Mouse (Mus musculus) thymus, adult 2 months (tissue): ENCODE measurements around the gene Tecta. TPM values are rescaled to one million over a fixed set of nuclear protein-coding genes. Genes with fewer than 3 reads are reported as not detected.

Source experiments
- DNase-seq: peaks from one replicate; pipeline ENCODE4 v3.0.0; 2021
- H3K27ac ChIP-seq: fragments of 200-500 bp; 2 replicates; pipeline ENCODE4 v1.5.1; 2012; ENCODE audit warnings: low read length, control low read depth; ENCODE audit not compliant: control insufficient read depth, insufficient read depth
- H3K27me3 ChIP-seq: fragments of 200-500 bp; 2 replicates; pipeline ENCODE4 v1.6.1; 2012; ENCODE audit warnings: mild to moderate bottlenecking, low read length, moderate library complexity, mixed read lengths; ENCODE audit not compliant: control insufficient read depth, insufficient read depth
- H3K36me3 ChIP-seq: fragments of 200-500 bp; 2 replicates; pipeline ENCODE4 v1.6.1; 2012; ENCODE audit warnings: mild to moderate bottlenecking, low read length, moderate library complexity; ENCODE audit not compliant: control insufficient read depth, insufficient read depth
- H3K4me1 ChIP-seq: fragments of 200-500 bp; replicated peaks from 2 replicates; pipeline ENCODE4 v1.6.1; 2012; ENCODE audit warnings: low read length; ENCODE audit not compliant: control insufficient read depth, insufficient read depth
- H3K4me3 ChIP-seq: fragments of 200-500 bp; 2 replicates; pipeline ENCODE4 v1.5.1; 2012; ENCODE audit warnings: mild to moderate bottlenecking, low read length, control low read depth, moderate library complexity; ENCODE audit not compliant: control insufficient read depth, insufficient read depth
- CTCF ChIP-seq: fragments of 200-500 bp; IDR thresholded peaks from 2 replicates; pipeline ENCODE4 v1.5.1; 2012; ENCODE audit warnings: mild to moderate bottlenecking, control low read depth, low read length, moderate library complexity, borderline replicate concordance; ENCODE audit not compliant: control insufficient read depth, poor library complexity, insufficient read depth; ENCODE audit errors: extremely low read depth
- POLR2A ChIP-seq: fragments of 200-500 bp; IDR thresholded peaks from 2 replicates; pipeline ENCODE4 v1.6.1; 2012; ENCODE audit warnings: mild to moderate bottlenecking, low read length, control low read depth, moderate library complexity; ENCODE audit not compliant: control insufficient read depth, poor library complexity, insufficient read depth; ENCODE audit errors: extremely low read depth
- WGBS: fragments of 180-500 bp; shearing (Covaris S2); methylation state at CpG from one replicate; pipeline ENCODE4 v1.1.7; 2018; 5-methylcytosine and 5-hydroxymethylcytosine counted together
- polyA plus RNA-seq: library from polyadenylated mRNA; depleted of rRNA; stranded (reverse); fragments of >200 nt; gene quantifications from 2 replicates; pipeline ENCODE4 v1.2.3, GENCODE M21; 2012; rRNA removed

Gene Tecta
- 0.24 and 0.35 TPM in 2 replicates for polyA plus RNA-seq

DNA sequence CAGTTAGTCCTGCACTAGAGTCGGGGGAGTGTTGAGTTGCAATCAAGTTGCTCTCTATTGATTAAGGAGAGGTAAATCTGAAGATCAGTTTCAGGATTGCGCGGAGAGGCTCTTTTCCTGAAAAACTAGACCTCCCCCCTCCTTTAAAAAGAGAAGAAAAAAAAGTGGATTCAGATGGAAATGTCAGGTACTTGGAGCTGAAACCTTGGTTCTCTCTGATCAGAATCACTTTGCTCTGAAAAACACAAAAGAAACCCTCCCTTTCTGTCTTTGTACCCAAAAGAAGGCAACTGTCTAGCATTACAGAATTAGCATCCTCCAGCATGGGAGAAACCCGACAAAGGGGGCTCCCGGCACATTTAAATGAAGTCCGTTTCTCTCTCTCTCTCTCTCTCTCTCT lies at the start of gene Tecta:
Gene Tecta, minus strand, starts transcription at position 101 of the 400 bp plus-strand sequence.
- H3K36me3 ChIP-seq, result no peaks in the 10 kb centered on the region
- TF ChIP-seq CTCF (no peak), POLR2A (no peak)

DNA sequence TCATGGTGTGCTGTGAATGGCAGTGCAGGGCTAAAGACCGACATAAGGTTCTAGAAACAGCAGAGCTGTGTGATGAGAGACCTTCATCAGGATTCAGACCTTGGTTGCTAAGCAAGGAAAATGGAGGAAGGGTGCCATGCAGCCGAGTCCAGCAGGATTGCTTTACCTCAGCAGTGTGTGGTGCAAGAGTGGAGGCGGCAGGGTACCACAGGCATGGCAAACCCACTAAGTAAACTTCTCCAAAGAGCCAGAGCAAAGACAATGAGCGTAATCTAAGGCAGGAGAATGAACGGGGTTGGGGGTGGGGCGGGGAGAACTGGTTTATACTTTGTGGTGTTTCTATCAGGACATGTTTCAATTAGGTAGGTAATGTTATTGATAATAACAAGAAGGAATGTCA lies 49.3 kb upstream of the Tecta start:
- no peak for DNase-seq
- H3K27ac ChIP-seq, result no peak overlapping the region
- TF ChIP-seq POLR2A, result no peak
- no peak for TF ChIP-seq CTCF
- 96% methylated on average over 6 of the region's 6 CpGs for WGBS
- peaks cover 6% of the 10 kb centered on the region; the same call in 1 of the 2 replicates for H3K4me1 ChIP-seq
- H3K27me3 ChIP-seq, result no peaks in the 10 kb centered on the region
- H3K4me3 ChIP-seq, result no peak overlapping the region
- peaks cover 41% of the 10 kb centered on the region for H3K36me3 ChIP-seq

More for the DNA sequence above, at the start of gene Tecta:
- Histone ChIP-seq H3K27me3 (no peaks in the 10 kb centered on the region), H3K4me1 (no peaks in the 10 kb centered on the region), H3K4me3 (no peak within 1 kb of the TSS), H3K27ac (no peak within 1 kb of the TSS)
- DNase-seq, result no peak
- 88% methylated on average over 6 of the region's 6 CpGs for WGBS

DNA sequence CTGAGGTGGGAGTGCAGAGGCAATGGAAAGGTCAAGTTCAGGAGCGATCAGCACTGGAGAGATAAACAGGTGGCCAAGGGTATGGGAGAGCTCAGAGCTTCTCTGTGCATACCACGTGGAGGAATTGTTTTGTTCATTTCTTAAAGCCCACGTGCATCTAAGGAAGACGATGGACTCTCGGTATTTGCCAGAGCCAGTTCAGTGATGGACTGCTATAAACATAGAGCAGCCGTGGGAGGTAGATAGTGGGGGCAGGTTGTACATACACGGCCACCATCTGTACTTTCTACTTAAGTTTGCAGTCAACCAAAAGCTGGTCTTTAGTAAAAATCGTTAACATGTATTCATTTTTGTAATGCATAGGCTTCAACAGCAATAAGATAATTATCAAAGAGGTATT lies 42.4 kb upstream of the Tecta start:
- Histone ChIP-seq H3K4me1 (peaks cover 4% of the 10 kb centered on the region; the same call in 1 of the 2 replicates), H3K4me3 (no peak overlapping the region), H3K27me3 (no peaks in the 10 kb centered on the region), H3K36me3 (peaks cover 70% of the 10 kb centered on the region), H3K27ac (no peak overlapping the region)
- 97% methylated on average over 8 of the region's 8 CpGs for WGBS
- DNase-seq, result no peak
- no peak for TF ChIP-seq POLR2A
- no peak for TF ChIP-seq CTCF

DNA sequence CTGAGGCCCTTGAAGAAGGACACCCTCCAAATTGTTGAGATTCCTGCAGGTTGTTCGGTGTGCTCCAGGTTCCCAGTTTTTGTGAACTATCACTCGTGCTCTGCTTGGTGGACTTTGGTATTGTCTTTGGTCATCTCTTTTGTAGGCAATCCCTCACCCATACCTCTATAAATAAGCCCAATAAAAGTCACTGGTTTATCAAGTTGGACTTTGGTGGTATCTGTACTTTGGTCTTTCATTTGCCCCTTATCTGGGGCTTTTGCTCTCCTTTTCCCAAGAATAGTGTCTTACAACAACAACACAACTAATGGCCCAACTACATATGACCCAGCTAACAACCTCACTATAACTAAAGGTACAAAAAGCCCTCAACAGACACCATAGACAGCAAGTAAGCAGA lies 41.5 kb upstream of the Tecta start:
- no peak overlapping the region for H3K4me3 ChIP-seq
- TF ChIP-seq CTCF, result no peak
- TF ChIP-seq POLR2A, result no peak
- DNase-seq, result no peak
- H3K36me3 ChIP-seq, result peaks cover 79% of the 10 kb centered on the region
- H3K27ac ChIP-seq, result no peak overlapping the region
- H3K4me1 ChIP-seq, result no peaks in the 10 kb centered on the region
- WGBS, result 95% methylated on average over 2 of the region's 2 CpGs
- H3K27me3 ChIP-seq, result no peaks in the 10 kb centered on the region

DNA sequence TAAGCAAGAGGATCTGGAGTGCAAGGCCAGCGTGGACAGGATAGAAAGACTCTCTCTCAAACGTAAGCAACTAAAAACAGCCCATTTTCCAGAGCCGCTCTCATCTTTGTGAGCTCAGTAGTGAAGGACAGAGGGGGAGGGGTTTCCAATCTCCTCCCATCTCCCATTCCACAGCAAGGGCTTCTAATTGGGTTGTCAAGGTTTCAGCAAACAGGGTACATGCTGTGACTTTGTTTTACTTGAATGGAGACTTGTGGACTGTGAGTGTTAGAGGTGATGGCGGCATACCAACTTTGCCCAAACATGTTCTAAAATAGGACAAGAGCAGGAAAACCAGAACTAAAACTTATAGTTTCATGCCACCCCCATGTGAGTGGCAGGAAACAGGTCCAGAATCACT lies 39.7 kb upstream of the Tecta start:
- H3K36me3 ChIP-seq, result peaks cover 81% of the 10 kb centered on the region
- TF ChIP-seq POLR2A (no peak), CTCF (no peak)
- H3K4me3 ChIP-seq, result no peak overlapping the region
- H3K27me3 ChIP-seq, result no peaks in the 10 kb centered on the region
- 95% methylated on average over 4 of the region's 4 CpGs for WGBS
- no peak for DNase-seq
- H3K27ac ChIP-seq, result no peak overlapping the region
- H3K4me1 ChIP-seq, result no peaks in the 10 kb centered on the region

DNA sequence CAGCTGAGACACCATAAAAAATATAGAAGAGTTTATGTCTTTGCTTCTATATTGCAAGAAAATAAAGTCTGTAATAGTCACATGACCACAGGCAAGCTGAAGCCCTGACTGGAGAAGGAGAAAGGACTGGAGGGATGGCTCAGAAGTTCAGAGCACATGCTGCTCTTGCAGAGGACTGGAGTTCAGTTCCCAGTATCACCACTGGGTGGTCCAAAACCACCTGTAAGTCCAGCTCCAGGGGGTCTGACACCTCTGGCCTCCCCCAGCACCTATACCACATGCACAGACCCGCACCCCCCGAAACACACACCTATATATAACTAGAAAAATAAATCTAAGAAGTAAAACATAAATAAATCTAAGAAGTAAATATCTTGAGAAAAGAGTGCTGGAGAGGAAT lies 32.4 kb upstream of the Tecta start:
- TF ChIP-seq CTCF (peak; percentile 21; the same call in 1 of the 2 replicates), POLR2A (no peak)
- DNase-seq, result peak; percentile 36

DNA sequence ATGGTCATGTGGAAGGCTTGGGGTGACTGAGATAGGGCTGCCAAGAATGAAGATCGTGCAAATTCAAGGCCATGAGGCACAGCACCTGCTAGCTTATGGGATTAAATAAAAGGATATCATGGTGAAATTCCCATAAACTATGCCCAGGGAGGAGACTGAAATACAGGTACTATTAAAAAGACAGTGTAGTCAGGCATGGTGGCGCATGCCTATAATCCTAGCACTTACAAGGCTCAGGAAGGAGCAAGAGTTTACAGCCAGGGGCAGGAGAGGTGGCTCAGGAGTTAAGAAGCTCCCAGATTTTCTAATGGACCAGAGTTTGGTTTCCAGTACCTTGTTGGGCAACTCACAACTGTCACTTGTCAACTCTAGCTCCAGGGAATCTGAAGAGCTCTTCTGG lies 31.9 kb upstream of the Tecta start:
- no peak overlapping the region for H3K27ac ChIP-seq
- H3K4me1 ChIP-seq, result peaks cover 20% of the 10 kb centered on the region
- TF ChIP-seq POLR2A (no peak), CTCF (no peak)
- WGBS, result 95% methylated on average over 2 of the region's 2 CpGs
- H3K4me3 ChIP-seq, result no peak overlapping the region
- no peaks in the 10 kb centered on the region for H3K27me3 ChIP-seq
- DNase-seq, result no peak
- peaks cover 45% of the 10 kb centered on the region for H3K36me3 ChIP-seq

More for the DNA sequence above, 32.4 kb upstream of the Tecta start:
- no peak overlapping the region for H3K4me3 ChIP-seq
- no peak overlapping the region for H3K27ac ChIP-seq
- no peaks in the 10 kb centered on the region for H3K27me3 ChIP-seq
- 91% methylated on average over 2 of the region's 2 CpGs for WGBS
- H3K36me3 ChIP-seq, result peaks cover 51% of the 10 kb centered on the region
- peaks cover 20% of the 10 kb centered on the region for H3K4me1 ChIP-seq
